Mouse (Mus musculus) thymus, postnatal 0 days (tissue): Measurements from ENCODE around the gene Gkn2. TPM values are rescaled to one million over a fixed set of nuclear protein-coding genes. Genes with fewer than 3 reads are reported as not detected.

Source experiments
- DNase-seq: peaks from one replicate; pipeline ENCODE4 v3.0.0-alpha.2; 2015; ENCODE audit warnings: low spot score
- polyA plus RNA-seq: library from polyadenylated mRNA; unstranded; fragments of >200 nt; fragmentation: Nextera tagmentation; extraction: Ambion mirVana; gene quantifications from 2 replicates; pipeline ENCODE4 v1.2.1, GENCODE M21; 2015

Gene Gkn2
- 0.96 and 0.99 TPM in 2 replicates for polyA plus RNA-seq

DNA sequence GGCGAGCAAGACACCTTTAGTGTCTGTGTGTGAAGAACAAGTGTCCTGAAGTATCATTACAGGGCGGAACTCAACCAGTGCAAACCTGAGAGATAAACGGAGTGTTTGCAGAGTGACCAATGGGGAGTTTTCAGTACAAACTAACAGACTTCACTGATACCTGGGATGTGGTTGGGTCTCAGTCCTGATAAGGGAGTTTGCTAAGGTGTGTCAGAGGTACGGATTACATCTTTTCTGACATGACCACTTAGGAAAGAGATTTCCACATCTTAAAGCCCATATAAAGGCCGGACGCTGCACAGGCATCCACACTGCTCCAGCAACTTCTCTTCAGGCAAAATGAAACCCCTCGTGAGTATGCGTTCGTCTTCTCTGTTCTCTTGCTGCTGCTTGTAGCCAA lies at the start of gene Gkn2:
TSS of gene Gkn2 (plus strand) at position 301 of the 400 bp plus-strand sequence.
- DNase-seq = no peak

DNA sequence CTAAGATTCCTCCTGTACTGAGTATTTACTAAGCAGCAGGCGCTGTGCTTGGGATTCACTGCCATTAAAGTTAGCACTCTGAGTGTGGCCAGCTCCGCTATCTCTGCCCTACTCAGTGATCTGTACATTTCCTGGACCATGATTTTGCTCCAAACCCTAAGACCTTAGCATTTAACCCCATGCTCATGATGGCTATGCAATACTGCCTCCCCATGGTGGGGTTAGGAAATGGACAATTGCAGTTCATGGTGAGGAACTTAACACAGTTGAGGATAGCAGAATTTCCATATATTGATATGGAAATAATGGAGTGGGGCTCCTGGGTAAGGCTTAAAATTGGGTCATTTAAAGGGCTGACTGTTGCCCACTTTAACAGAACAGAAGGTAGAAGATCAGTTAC lies 49.8 kb upstream of the Gkn2 start:
- DNase-seq = peak; percentile 70

DNA sequence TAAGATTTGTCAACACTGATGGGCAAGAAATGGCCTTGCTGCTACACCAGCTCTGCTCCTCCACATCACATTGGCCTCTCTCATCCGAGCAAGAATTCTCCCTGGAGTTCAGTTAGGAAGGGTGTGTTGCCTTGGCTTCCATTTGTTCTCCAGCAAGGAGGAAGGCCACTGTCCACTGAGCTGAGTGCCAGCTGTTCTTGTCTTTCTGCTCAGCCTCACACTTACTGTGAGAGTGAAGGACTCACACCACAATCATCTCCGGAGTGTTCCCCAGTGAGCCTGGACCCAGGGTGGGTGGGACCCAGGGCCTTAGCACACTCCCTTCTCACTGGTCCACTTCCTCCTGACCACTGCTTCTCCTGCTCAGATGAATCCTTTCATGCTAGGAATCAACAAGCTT lies 46.2 kb upstream of the Gkn2 start:
- DNase-seq = no peak

DNA sequence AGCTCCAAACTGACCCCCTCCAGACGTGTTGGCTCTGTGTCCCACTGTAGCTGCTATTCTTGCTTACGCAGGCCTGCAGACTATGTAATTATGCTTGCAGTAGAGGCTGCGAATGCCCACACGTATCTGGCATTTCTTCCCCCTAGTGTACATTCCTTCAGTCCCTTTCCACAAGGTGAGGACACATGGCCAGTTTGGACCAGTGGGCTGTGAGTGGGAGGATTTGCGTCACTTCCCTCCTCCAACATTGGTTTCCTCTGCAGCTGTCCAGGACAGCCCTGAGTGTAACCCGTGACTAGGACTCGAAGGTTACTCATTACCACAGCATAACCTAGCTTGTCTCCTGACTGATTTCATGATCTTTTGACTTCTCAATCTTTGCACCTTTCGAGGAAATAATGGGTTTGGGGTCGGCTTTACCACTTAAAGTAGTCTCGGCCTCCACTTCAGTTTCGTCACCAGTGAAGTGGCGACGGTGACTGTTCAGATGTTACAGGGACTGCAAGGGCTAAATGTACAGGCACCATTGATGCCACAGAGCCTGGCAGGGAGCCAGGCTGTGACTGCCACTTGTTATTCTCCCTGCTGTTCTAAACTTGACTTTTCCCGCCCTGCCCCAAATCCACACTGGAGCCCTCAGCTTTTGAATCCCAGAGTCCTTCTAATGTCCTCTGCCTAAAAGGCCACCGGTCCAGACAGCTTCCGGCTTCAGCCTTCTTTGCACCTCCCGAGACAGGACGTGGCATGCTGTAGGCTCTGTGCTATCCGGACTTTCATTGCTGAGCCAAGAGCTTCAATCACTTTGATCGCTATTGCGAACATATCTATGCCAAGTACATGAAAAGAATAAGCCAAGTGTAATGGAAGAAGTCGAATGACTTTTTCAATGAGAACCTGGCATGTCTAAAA lies 44.6 kb upstream of the Gkn2 start:
- DNase-seq = no peak

DNA sequence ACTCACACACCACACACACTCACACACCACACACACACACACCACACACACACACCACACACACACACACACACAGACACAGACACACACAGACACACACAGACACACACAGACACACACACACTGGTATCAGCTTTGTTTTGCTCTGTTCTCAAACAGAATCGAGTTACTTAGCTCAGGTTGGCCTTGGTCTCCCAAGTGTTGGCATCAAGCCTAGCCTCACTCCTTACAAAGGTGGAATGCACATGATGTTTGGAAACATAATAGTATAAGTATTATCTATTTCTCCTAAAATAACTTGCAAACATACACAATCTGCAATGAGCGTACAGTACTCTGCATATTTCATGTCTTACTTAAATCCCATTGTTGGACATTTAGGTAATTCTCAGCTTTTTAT lies 40.8 kb upstream of the Gkn2 start:
- no peak for DNase-seq

DNA sequence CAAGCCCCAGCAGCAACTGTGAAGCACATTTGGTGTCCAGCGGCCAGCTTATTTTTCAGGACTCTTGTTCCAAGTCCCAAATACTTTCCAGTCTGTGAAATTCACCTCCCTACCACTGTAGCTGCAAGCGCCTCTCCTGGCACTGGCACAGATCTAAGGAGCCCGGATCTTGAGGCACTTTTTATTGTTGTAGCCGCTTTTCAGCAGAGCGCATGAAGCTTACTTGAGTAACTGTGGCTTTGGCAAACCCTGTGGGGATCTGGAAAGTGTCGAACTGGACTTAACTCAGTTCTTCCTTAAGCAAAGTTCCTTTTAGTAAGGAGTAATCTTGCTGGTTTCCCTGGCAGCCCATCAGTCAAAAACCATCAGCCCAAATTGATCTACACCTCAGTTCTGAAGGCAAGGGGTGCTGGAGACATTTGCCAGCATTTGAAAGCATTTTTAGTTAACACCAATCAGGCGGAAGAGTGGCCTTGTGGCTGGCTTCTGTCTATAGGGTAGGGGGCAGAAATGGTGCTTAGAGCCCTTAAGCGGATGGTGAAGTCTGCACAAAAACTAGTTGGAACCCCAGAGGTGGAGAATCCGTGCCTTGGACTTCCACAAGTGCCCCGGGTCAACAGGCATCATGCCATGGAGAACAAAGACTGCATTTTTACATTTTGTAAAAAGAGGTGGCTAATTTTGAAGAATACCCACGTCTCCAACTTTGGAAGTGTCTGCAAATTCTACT lies 38.6 kb upstream of the Gkn2 start:
- no peak for DNase-seq

DNA sequence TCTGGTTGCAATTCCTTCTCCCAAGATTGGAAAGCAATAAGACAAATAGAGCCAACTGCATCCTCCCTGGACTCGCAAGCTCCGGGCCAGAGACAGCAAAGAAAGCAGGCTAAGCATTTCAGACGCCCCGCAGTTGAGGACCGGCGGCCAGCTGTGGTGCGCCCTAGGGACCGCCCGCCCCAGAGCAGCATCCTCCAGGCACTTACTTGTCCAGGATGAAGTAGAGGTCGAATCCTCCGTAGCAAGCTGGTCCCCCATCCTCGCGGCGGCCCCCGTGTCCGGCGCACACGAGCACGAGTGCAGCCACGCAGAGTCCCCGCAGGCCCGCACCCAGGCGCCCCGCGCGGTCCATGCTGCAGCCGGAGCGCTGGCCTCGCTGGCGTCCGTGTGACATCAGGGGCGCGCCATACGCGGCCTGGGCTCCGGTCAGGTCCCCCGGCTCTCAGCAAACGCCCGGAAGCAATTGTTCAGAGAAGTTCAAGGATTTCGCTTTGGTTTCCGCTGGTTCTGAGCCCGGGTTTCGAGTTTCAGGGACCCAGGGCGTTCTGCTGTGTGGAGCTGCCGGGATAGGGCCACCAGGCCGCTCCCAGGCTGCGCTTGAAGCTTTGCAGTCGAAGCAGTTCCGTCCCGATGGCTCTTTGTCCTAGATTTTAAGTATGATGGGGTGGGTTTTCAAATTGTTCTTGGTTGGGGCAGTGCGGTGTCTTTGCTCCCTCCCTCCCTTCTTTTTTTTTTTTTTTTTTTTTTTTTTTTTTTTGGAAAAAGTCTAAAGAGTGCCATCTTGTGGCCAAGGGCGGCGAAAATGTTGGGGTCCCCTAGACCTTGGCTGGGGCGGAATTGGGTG lies 37.8 kb upstream of the Gkn2 start, which contains the start of gene Antxr1:
TSS of gene Antxr1 (minus strand) at position 731 of the 844 bp plus-strand sequence.
- DNase-seq = peak; percentile 49

DNA sequence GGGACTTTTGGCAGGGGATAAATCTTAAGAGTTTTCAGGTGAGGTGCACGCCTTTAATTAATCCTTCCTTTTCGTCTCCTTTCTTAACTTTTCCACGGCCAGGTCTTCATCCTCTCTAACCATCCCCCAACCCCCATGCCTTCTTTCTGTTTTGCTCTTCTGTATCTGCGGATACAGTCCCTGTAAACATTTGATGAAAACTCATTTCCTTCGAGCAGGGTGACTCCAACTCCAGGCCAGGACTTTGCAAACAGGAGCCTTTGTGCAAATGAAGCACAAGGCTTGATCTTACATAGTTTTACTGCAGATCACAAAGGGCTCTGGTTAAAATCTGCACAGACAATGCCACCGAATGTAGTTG lies 37.2 kb upstream of the Gkn2 start:
- DNase-seq = no peak

DNA sequence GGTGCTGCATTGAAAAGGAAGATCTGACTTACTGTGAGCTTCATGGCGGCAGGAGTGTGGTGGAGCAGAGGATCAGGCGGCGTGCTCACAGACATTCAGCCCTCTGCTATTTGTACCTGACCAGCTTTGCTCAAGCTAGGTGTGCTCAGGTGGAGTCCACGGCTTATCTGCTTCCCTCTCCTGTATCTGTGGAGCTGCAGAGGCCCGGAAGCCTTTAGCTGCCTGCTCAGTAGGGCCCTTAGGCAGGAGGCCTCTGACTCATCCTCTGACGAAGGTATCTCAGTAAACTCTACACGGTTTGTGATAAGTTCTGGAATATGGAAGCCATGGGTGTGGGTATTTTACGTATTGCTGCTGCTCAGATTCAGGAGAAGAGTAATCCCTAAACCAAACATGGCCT lies 22.3 kb upstream of the Gkn2 start, which contains the start of gene Gkn1:
TSS of gene Gkn1 (minus strand) at position 114 of the 400 bp plus-strand sequence.
- no peak for DNase-seq

DNA sequence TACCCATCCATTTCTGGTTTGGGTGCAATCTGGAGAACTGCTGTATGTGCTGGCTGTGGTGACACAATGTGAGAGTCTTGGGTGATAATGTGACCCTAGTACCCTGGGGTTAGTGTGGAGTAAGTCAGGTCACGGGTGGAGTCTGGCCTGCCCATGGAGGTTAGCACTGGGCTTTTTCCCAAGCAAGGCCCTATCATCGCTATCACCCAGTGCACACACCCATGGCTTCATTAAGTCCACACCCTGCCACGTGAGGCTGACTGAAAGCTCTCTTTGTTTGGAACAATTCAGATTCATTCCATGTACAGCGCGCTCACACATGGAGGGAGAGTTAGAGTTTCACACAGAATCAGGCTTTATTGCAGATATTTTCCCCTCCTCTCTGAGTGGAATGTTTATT lies 18.7 kb upstream of the Gkn2 start:
- no peak for DNase-seq

DNA sequence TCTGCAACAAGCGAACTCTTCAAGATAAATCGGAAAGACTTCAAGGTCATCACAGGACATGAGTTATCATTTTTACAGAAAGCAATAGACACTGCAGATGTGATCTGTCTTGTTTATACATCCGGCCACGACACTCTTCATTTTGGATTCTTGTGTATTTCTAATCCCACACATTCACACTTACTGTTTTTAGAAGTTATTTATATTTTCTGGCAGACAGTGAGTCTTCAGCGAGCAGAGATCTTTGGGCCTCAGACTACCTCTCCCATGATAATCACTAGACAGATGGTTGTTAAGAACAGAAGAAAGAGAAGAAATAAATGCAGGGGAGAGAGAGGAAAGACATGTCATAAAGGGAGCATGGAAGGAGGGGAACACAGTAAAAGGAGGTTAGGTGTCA lies 3.9 kb upstream of the Gkn2 start:
- no peak for DNase-seq

DNA sequence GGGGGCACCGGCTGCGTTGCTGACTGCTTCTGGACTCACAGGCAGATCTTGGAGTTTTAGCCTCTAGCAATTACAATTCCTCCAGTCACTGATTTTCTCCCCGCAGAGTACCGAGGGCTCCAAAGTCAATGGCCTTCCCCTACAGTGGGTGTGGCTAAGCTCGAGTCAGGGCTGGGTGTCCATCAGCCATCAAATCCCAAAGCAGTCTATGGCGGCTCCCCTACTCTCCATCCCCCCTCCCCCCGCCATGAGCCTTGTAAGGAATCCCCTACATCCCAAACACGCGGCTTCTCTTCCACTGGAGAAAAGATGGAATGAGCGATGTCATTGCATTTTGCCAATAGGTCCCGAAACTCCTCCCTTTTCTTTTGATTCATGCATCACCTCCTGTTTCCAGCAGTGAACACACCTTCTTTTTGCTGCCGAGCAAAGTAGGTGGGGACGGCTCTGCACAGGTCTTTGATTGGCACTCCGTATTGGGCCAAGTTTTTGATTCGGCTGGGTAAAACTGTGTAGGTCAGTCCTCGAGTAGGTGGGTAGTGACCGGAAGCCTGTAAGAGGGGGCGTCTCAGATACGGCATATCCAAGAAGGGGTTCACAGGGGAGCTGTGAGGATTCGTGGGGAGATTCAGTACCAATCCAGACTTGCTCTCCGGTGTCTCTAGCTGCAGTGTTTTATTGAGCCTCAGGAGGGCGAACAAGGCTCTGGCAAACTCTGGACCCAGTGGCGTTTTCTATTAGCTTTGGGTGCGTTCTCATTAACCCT lies 11.0 kb downstream of the Gkn2 start:
- no peak for DNase-seq

DNA sequence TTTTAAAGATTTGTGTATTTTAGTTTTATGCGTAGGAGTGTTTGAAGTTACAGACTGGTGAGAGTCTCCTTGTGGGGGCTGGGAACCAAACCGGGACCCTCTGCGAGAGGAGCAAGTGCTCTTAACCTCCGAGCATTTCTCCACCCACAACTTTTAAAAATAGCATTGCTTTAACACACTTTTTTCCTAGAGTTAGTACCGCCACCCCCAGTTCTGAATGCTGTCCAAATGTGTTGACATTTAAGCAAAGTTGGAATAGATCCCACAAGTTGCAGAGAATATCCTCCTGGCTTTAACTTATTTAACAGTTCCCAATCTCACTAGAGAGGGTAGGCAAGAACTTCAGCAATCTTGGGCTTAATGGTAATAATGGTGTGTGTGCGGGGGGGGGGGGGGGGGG lies 11.6 kb downstream of the Gkn2 start:
- no peak for DNase-seq

DNA sequence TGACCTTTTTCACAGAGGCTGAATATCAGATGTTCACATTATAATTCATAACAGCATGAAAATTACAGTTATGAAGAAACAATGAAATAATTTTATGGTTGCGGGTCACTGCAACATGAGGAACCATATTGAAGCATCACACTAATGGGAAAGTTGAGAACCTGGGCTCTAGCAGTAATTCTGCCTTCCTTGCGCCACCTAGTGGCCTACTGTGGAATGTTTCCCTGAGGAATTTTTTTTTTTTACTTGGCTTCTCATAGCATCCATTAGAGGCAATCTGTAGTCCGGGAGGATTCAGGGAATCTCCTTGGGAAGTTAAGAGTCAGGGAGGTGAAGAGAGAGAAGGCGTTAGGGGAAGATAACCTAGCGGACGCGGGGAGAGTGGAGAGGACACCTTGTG lies 13.0 kb downstream of the Gkn2 start:
- peak; percentile 64 for DNase-seq

DNA sequence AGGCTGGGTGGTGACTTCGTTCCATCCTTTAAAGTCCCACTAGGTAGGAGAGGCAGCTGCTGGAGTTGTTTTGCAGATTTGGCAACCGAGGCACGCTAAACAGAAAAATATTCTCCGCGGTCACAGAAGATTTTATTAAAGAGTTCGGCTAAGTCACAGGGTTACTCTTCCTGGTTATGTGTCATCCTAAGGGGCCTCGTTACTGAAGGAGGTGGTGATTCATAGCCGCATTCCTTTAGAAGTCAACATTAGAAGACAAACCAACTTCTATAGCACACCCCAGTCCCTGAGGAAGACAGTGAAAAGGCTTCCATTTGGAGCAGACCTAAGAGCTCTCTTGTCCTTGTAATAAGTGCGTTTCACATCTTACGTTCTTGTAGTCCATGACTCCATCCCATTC lies 13.5 kb downstream of the Gkn2 start:
- DNase-seq = no peak

DNA sequence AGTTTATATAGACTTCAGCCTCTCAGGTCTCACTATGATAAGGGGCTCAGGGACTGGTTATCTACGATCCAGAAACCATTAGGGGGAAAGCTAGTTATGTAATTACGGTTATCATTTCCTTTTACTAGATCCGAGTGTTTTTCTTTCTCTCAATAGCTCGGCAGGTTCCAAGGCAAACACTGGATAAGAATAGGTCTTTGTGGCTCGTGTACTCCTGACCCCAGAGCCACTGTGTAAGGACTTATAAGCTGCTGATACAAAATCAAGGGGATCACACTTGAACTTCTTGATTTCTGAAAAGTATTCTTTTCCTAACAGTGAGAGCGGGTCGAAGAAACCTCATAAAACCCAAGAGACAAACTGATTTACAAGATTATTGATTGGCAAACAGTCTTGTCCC lies 15.7 kb downstream of the Gkn2 start, which contains the start of gene Gkn3:
TSS of gene Gkn3 (minus strand) at position 59 of the 400 bp plus-strand sequence.
- DNase-seq = no peak

DNA sequence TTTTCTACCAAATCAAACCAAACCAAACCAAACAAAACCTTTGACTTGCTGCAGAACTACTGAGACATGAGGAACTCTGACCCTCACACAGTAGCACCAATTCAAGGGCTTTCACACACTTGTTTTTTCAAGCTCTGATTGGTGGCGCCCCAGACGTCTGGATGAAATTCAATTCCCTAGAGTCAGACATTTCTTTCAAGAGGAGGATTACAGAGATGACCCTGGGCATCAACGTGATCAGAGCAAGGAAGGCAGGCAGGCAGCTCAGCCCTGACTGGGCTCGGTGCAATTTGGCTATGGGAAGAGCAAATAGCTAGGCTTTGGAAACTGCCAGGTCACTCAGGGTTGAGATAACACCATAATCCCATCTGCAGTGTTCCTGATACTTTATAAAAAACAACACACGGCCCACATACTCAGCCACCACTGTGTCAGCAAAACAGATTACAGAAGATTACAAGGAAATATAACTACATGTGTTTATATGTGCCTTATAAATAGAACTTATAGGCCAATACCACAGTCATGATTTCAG lies 16.4 kb downstream of the Gkn2 start:
- DNase-seq = no peak

DNA sequence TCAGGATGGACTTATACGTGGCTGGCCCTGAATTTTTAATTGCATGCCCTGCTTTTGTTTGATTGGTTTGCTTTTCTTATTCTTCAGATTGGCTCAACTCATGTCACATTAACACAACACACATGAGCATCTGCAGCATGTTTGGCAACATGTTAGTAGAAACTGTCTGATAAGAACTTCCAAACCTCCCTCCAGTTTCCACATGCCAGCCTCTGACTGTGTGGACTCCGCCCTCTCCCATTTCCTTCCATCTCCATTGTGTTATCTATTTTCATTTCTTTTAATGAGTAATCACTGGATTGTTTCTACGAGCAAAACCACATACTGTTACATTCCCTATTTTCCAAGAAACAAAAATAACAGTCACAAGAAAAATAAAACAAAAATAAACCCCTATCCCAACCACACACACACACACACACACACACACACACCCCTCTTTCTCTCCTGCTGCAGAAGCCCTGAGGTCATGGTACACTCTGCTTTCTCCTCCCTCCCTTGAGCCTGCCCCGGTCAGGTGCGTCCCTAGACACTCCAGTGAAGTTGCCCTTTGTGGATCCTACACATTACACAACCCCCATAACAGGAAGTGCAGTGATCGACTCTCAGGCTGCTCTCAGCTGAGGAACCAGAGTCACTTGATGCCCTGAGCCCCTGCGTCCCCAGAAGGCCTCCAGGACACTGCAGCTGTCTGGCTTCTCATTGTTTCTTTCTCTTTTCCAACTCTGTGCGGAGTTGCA lies 20.5 kb downstream of the Gkn2 start:
- DNase-seq = no peak

DNA sequence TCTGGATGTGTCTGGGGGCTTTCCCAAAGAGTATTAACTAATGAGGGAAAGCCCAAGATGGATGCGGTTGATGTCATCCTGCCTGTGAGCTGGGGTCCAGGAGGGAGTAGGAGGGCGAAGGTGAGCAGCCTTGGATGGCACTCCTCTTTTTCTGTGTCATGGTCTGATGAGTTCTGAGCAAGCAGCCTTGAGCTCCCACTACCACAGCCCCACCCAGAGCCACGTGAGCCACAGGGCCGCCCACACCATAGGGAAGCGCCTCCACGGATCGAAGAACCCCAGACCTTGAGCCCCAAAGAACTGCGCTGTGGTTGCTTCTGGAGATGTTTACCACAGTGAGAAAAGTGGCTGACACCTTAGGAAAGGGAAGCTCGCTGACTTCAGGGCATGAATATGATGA lies 21.6 kb downstream of the Gkn2 start:
- no peak for DNase-seq

DNA sequence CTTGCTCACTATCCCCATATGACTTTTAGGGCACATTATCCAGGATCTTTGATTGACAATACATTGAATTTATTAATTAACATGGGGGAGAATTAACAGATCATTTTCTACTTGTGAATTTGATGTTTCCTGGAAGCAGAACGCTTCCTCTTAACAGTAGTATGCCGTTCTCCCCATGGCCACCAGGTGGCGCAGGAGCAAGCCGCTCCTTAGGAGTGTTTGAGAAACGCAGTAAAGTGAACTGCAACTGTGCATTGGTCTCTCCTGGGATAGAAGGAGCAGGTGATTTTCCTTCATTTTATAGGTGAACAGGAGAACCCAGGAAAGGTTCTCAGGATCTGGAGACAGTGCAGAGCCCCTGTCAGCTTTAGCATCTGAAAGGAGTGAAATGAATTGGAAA lies 26.0 kb downstream of the Gkn2 start:
- peak; percentile 84 for DNase-seq
